Comparison of ENCODE assay signal across 20 mouse cellular contexts in genomic region chr6:115318811-115319210, GRCm38 (mm10). TPM values are rescaled to one million over a fixed set of nuclear protein-coding genes. Genes with fewer than 3 reads are reported as not detected.
A peak's percentile ranks its signal among the peaks of the same experiment; 100 is the strongest.
DNase-seq lines count a peak whose midpoint lies in the region; ATAC-seq and TF ChIP-seq lines count a peak whose summit lies in the region.
"Had no signal": no experiment of that assay in that cellular context is flagged by ENCODE, and none has a peak within 500 bp of the region (broad histone marks: within the 10 kb centered on the region; RNA-seq: fewer than 3 reads in every experiment).

No protein-coding gene starts in this region.

- peak; percentile 72 for ATAC-seq in stomach, embryonic 16.5 days (ENCODE audit: insufficient read depth, low FRiP score)
- ATAC-seq: forebrain, embryonic 16.5 days; hindbrain, embryonic 16.5 days had no signal

- peaks cover 14% of the 10 kb centered on the region for H3K4me1 ChIP-seq in stomach, embryonic 16.5 days (ENCODE audit: control insufficient read depth, insufficient read depth, low read length)
- H3K4me1 ChIP-seq in heart, adult 2 months (ENCODE audit: control insufficient read depth, insufficient read depth, low read length): peaks cover 4% of the 10 kb centered on the region
- H3K4me1 ChIP-seq: embryonic facial prominence, embryonic 12.5 days; forebrain, embryonic 12.5 days; hindbrain, embryonic 12.5 days had no signal

- no peak overlapping the region for H3K4me2 ChIP-seq in stomach, embryonic 16.5 days (ENCODE audit: low read depth, low read length)
- H3K4me2 ChIP-seq: embryonic facial prominence, embryonic 12.5 days; forebrain, embryonic 12.5 days; hindbrain, embryonic 12.5 days had no signal

- H3K4me3 ChIP-seq in stomach, embryonic 16.5 days (replicated peaks; ENCODE audit: low read length): no peak overlapping the region
- H3K4me3 ChIP-seq in heart, adult 2 months: no peak overlapping the region
- H3K4me3 ChIP-seq: embryonic facial prominence, embryonic 12.5 days; forebrain, embryonic 12.5 days; heart, embryonic 10.5 days; hindbrain, embryonic 12.5 days had no signal

- H3K9ac ChIP-seq in stomach, embryonic 16.5 days (ENCODE audit: low read length): no peak overlapping the region
- no peak overlapping the region for H3K9ac ChIP-seq in heart, adult 2 months (ENCODE audit: low read depth, low read length)
- H3K9ac ChIP-seq: embryonic facial prominence, embryonic 12.5 days; forebrain, embryonic 12.5 days; hindbrain, embryonic 12.5 days had no signal

- DNase-seq in adrenal gland, adult 2 months: peak; percentile 12
- no peak for DNase-seq in adrenal gland, postnatal 25 days
- peak; percentile 20 for DNase-seq in lung, postnatal 25 days (ENCODE audit: low spot score)
- DNase-seq in lung, postnatal 10 days: no peak
- DNase-seq in 3134 (ENCODE audit: extremely low read depth, insufficient read length, low spot score): peak; percentile 72
- no peak for DNase-seq in heart, adult 2 months
- DNase-seq: adrenal gland, postnatal 10 days; cerebellum, adult 11-12 months; cerebellum, adult 9-10 months; cerebellum, postnatal 25 days; gastrocnemius, postnatal 10 days; heart, postnatal 10 days; heart, postnatal 4 days had no signal

- TF ChIP-seq CTCF in heart, adult 2 months (IDR thresholded peaks at IDR 0.05): no peak

- 69% methylated on average over 6 of the region's 6 CpGs for WGBS in stomach, embryonic 16.5 days
- WGBS in heart, adult 2 months: 58% methylated on average over 6 of the region's 6 CpGs

- TF ChIP-seq POLR2A in heart, adult 2 months (IDR thresholded peaks at IDR 0.05; ENCODE audit: insufficient read depth, low read depth, low read length): no peak

- no peaks in the 10 kb centered on the region for H3K36me3 ChIP-seq in stomach, embryonic 16.5 days (ENCODE audit: control insufficient read depth, insufficient read depth, low read length)
- H3K36me3 ChIP-seq in heart, adult 2 months (ENCODE audit: control insufficient read depth, insufficient read depth, low read length): no peaks in the 10 kb centered on the region
- H3K36me3 ChIP-seq: embryonic facial prominence, embryonic 12.5 days; forebrain, embryonic 12.5 days; heart, embryonic 10.5 days; hindbrain, embryonic 12.5 days had no signal

- no peaks in the 10 kb centered on the region for H3K9me3 ChIP-seq in stomach, embryonic 16.5 days (replicated peaks; ENCODE audit: control insufficient read depth, low read length)
- H3K9me3 ChIP-seq: embryonic facial prominence, embryonic 12.5 days; forebrain, embryonic 12.5 days; heart, embryonic 10.5 days; hindbrain, embryonic 12.5 days had no signal

- intact Hi-C loops in heart, adult 2 months (cut with DNase I): loop anchor here (2.0 to 5.0 kb wide), 2 partner anchors 26 to 42 kb away; no protein-coding TSS in a partner anchor

- H3K27ac ChIP-seq in stomach, embryonic 16.5 days (ENCODE audit: low read length): peak overlapping the region; percentile 73
- H3K27ac ChIP-seq in heart, adult 2 months: no peak overlapping the region
- H3K27ac ChIP-seq: embryonic facial prominence, embryonic 12.5 days; forebrain, embryonic 12.5 days; heart, embryonic 10.5 days; hindbrain, embryonic 12.5 days had no signal

- no peaks in the 10 kb centered on the region for H3K79me2 ChIP-seq in heart, adult 2 months (replicated peaks; ENCODE audit: control insufficient read depth, insufficient read depth, low read length)

- no peaks in the 10 kb centered on the region for H3K27me3 ChIP-seq in stomach, embryonic 16.5 days (ENCODE audit: control insufficient read depth, insufficient read depth, low read length)
- no peaks in the 10 kb centered on the region for H3K27me3 ChIP-seq in heart, adult 2 months (ENCODE audit: control insufficient read depth, insufficient read depth, low read length)
- H3K27me3 ChIP-seq: embryonic facial prominence, embryonic 12.5 days; forebrain, embryonic 12.5 days; hindbrain, embryonic 12.5 days had no signal

- no peak for TF ChIP-seq EP300 in heart, adult 2 months (IDR thresholded peaks at IDR 0.05; ENCODE audit: insufficient read depth, low read depth, low read length)

RNA-seq across cellular contexts. Expression of gene Pparg, which starts 41.9 kb away (rescaled TPM):
- total RNA-seq in adrenal gland, adult 2 months (2021): 10 to 100 TPM; 77.8 to 86.1 TPM
- 16.3 and 24.0 TPM in 2 replicates for polyA plus RNA-seq in adrenal gland, adult 2 months (2012; rRNA removed)
- 37.1 and 50.3 TPM in 2 replicates for total RNA-seq in adrenal gland, postnatal 25 days (2021)
- 18.2 and 22.2 TPM in 2 replicates for polyA plus RNA-seq in stomach, embryonic 16.5 days (2015; fragmentation: Nextera tagmentation; extraction: Ambion mirVana)
- total RNA-seq in heart, adult 2 months (2021): 10 to 100 TPM; 11.6 to 11.7 TPM
- polyA plus RNA-seq in heart, adult 2 months (2012; rRNA removed): 12.4 and 15.7 TPM in 2 replicates
- polyA plus RNA-seq: forebrain, embryonic 12.5 days had no signal

Comparison
In these comparisons a context has a peak if more than half of its experiments do, and no peak if none do; other contexts are left out.
1. DNase-seq: peak in adrenal gland, adult 2 months (single experiment), lung, postnatal 25 days (single experiment) and 3134 (single experiment); none in adrenal gland, postnatal 25 days (single experiment), lung, postnatal 10 days (single experiment) and heart, adult 2 months (0 of 2).